Mouse (Mus musculus) forebrain, embryonic 16.5 days (tissue): Measurements from ENCODE around the gene Il20rb. TPM values are rescaled to one million over a fixed set of nuclear protein-coding genes. Genes with fewer than 3 reads are reported as not detected.
A peak's percentile ranks its signal among the peaks of the same experiment; 100 is the strongest.

Experiments
- ATAC-seq: fragments of 200-750 bp; cut with Nextera tagmentation; 2 replicates; pipeline ENCODE4 v1.8.0; 2017; ENCODE audit warnings: mild to moderate bottlenecking, moderate library complexity
- H3K27ac ChIP-seq: fragments of 300-500 bp; sonication (generic); 2 replicates; pipeline ENCODE4 v1.5.1; 2014; ENCODE audit warnings: low read length, control low read depth
- H3K27me3 ChIP-seq: fragments of 300-500 bp; sonication (generic); replicated peaks from 2 replicates; pipeline ENCODE4 v1.6.1; 2014; ENCODE audit warnings: low read length; ENCODE audit not compliant: control insufficient read depth, insufficient read depth
- H3K36me3 ChIP-seq: fragments of 300-500 bp; sonication (generic); 2 replicates; pipeline ENCODE4 v1.6.1; 2014; ENCODE audit not compliant: control insufficient read depth, insufficient read depth
- H3K4me1 ChIP-seq: fragments of 300-500 bp; sonication (generic); replicated peaks from 2 replicates; pipeline ENCODE4 v1.6.1; 2014; ENCODE audit warnings: low read length; ENCODE audit not compliant: control insufficient read depth, insufficient read depth
- H3K4me2 ChIP-seq: fragments of 300-500 bp; sonication (generic); 2 replicates; pipeline ENCODE4 v1.6.1; 2014; ENCODE audit warnings: mild to moderate bottlenecking, low read length, control low read depth
- H3K4me3 ChIP-seq: fragments of 300-500 bp; sonication (generic); replicated peaks from 2 replicates; pipeline ENCODE4 v1.5.1; 2014; ENCODE audit warnings: mild to moderate bottlenecking, low read length, control low read depth
- H3K9ac ChIP-seq: fragments of 300-500 bp; sonication (generic); replicated peaks from 2 replicates; pipeline ENCODE4 v1.6.1; 2014; ENCODE audit warnings: low read depth, low read length, control low read depth
- H3K9me3 ChIP-seq: fragments of 300-500 bp; sonication (generic); 2 replicates; pipeline ENCODE4 v1.6.1; 2016; ENCODE audit warnings: low read length; ENCODE audit not compliant: control insufficient read depth
- WGBS: fragments of 180-500 bp; shearing (Covaris S2); extraction: QIAGEN DNeasy Blood & Tissue Kit; methylation state at CpG from one replicate; pipeline ENCODE4 v1.1.7; 2014; 5-methylcytosine and 5-hydroxymethylcytosine counted together
- polyA plus RNA-seq: library from polyadenylated mRNA; unstranded; fragments of >200 nt; fragmentation: Nextera tagmentation; extraction: Ambion mirVana; gene quantifications from 2 replicates; pipeline ENCODE4 v1.2.1, GENCODE M21; 2015

The Il20rb gene
- polyA plus RNA-seq, 1 experiment from 2014 or later, result 0.53 TPM

DNA sequence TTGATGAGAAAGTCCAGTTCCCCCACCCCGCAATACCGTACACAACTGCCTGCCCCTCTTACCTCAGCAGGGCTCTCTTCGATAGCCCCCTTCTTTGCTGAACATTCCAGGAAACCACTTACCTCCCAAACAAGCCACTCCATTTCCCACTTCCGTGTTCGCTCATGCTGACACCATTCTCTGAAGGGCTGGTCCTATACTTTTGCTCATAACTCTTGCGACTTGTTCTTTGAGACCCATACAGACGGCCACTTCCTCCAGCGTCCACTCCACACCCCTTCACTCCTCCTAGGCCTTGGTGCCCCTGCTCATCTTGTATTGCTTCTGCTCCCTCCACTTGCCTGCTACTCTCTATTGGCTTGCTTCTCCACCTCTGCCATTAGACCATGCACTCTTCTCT lies 67.5 kb downstream of the Il20rb start:
- Histone ChIP-seq H3K36me3 (no peaks in the 10 kb centered on the region), H3K27ac (no peak overlapping the region), H3K9me3 (no peaks in the 10 kb centered on the region), H3K4me2 (no peak overlapping the region), H3K9ac (no peak overlapping the region), H3K27me3 (no peaks in the 10 kb centered on the region), H3K4me3 (no peak overlapping the region), H3K4me1 (peaks cover 9% of the 10 kb centered on the region)
- 89% methylated on average over 8 of the region's 8 CpGs for WGBS
- ATAC-seq, result no peak

DNA sequence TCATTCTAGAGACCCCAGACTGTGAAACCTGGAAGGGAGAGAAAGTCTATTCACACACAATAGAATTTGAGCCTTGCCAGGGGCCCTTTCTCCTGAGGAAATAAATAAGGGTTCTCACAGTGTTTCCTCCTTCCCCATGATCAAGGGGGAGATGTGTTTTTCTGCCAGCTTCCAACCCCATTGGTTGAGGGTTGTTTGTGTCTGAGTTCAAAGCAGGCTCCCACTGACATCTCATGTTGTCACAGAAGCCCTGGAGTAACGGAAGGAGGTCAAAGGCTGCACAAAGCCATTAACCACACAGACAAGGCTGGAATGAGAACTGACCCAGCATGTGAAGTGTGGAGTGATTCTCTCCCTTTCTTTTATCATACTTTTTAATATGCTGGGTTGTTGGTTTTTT lies 69.8 kb downstream of the Il20rb start:
- no peak for ATAC-seq
- Histone ChIP-seq H3K4me3 (no peak overlapping the region), H3K27ac (no peak overlapping the region), H3K9ac (no peak overlapping the region), H3K4me2 (no peak overlapping the region), H3K27me3 (no peaks in the 10 kb centered on the region), H3K36me3 (no peaks in the 10 kb centered on the region), H3K4me1 (peaks cover 9% of the 10 kb centered on the region), H3K9me3 (no peaks in the 10 kb centered on the region)
- WGBS, result 37% methylated on average over 1 of the region's 1 CpGs

DNA sequence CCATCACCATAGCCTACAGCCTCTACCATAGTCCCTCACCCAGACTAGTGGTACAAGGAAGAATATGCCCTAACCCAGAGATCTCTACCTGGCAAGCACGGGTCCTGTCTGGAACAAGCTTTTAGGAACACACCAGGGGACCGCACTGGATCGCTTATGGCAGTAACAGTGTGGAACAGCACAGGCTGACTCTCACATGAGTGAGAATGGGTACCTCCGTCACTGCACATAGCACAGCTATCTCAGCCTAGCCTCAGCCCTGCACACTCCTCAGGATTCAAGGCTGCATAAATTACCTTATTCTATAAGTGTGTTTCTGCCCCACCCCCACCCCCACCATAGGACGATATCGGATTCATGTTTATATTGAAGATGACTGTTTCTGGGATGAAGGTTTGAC lies 70.3 kb downstream of the Il20rb start:
- WGBS, result 71% methylated on average over 6 of the region's 6 CpGs
- H3K9me3 ChIP-seq, result no peaks in the 10 kb centered on the region
- H3K27me3 ChIP-seq, result no peaks in the 10 kb centered on the region
- no peak for ATAC-seq
- no peak overlapping the region for H3K9ac ChIP-seq
- no peaks in the 10 kb centered on the region for H3K36me3 ChIP-seq
- peaks cover 9% of the 10 kb centered on the region for H3K4me1 ChIP-seq
- H3K4me3 ChIP-seq, result no peak overlapping the region
- H3K4me2 ChIP-seq, result no peak overlapping the region
- H3K27ac ChIP-seq, result no peak overlapping the region

DNA sequence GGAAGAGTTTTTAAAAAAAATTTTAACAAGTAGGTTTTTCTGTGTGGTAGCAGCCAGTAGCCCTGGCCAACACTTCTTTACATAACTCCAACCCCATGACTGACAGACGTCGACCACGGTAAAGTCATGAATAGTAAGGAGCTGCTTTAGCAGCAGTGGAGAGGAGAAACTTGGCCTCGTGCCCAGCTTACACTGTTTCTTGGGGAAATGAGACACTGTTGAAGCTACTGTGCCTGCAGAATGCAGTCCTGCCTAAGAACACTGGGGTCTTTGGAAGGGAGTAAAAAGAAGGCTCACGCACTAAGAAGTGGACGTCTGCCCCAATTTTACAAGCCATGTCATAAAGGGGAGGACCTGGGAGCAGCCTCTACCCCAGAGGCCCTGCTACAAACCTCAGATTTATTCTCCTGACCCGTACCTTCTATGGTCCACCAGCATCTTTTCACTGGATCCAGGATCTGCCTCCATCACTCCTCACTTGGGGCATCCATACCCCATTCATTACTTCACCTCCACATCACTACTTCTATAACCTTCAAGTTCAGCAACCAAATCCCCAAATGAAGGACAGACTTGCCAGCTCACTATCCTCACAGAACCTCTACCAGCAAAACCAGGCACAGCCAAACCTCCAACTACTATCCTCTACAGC lies 71.1 kb downstream of the Il20rb start:
- H3K4me2 ChIP-seq, result no peak overlapping the region
- peak; percentile 96 for ATAC-seq
- no peak overlapping the region for H3K9ac ChIP-seq
- no peaks in the 10 kb centered on the region for H3K27me3 ChIP-seq
- H3K36me3 ChIP-seq, result no peaks in the 10 kb centered on the region
- H3K27ac ChIP-seq, result no peak overlapping the region
- H3K4me3 ChIP-seq, result no peak overlapping the region
- peaks cover 9% of the 10 kb centered on the region for H3K4me1 ChIP-seq
- no peaks in the 10 kb centered on the region for H3K9me3 ChIP-seq
- 11% methylated on average over 7 of the region's 7 CpGs for WGBS

Other genes with a start within 250 kb of the Il20rb start
- 44.8 and 47.3 TPM in 2 replicates for gene Nck1, start 59.3 kb upstream of the Il20rb start, polyA plus RNA-seq
- 6.7 and 8.4 TPM in 2 replicates for gene Slc35g2, start 84.3 kb upstream of the Il20rb start, polyA plus RNA-seq
- 36.0 and 38.6 TPM in 2 replicates for gene Stag1, start 111.0 kb upstream of the Il20rb start, polyA plus RNA-seq